Mouse (Mus musculus): Measurements from ENCODE around the gene Rps6kb1. TPM values are rescaled to one million over a fixed set of nuclear protein-coding genes. Genes with fewer than 3 reads are reported as not detected.
A peak's percentile ranks its signal among the peaks of the same experiment; 100 is the strongest.

Gene Rps6kb1
- total RNA-seq, 2 experiments from 2014 or later: 49.8 to 52.9 TPM

GRCm38 (mm10) chr11:86473576-86473975 is 71.0 kb downstream of the Rps6kb1 start:
- no peak for DNase-seq (ENCODE audit: low spot score in 2 of 2)

- DNase-seq (ENCODE audit: low spot score in 2 of 2): no peak
Measured at GRCm38 (mm10) chr11:86472771-86473171, 71.8 kb downstream of the Rps6kb1 start.

- DNase-seq (ENCODE audit: low spot score in 2 of 2): no peak
Measured at GRCm38 (mm10) chr11:86471785-86472184, 72.8 kb downstream of the Rps6kb1 start.

- no peak for DNase-seq (ENCODE audit: low spot score in 2 of 2)
Measured at GRCm38 (mm10) chr11:86468971-86469370, 75.6 kb downstream of the Rps6kb1 start.

- peak in 1 of 2 experiments; percentile 37 for DNase-seq (ENCODE audit: low spot score in 2 of 2)
Measured at GRCm38 (mm10) chr11:86468345-86468744, 76.3 kb downstream of the Rps6kb1 start.

GRCm38 (mm10) chr11:86464275-86464674 is 80.3 kb downstream of the Rps6kb1 start:
- DNase-seq (ENCODE audit: low spot score in 2 of 2): peak; percentile 72 to 76

- no peak for DNase-seq (ENCODE audit: low spot score in 2 of 2)
Measured at GRCm38 (mm10) chr11:86462579-86462978, 82.0 kb downstream of the Rps6kb1 start.

- DNase-seq (ENCODE audit: low spot score in 2 of 2): no peak
Measured at GRCm38 (mm10) chr11:86458866-86459265, 85.7 kb downstream of the Rps6kb1 start.

GRCm38 (mm10) chr11:86457545-86457944 is 87.1 kb downstream of the Rps6kb1 start:
- DNase-seq (ENCODE audit: low spot score in 2 of 2): no peak

- DNase-seq (ENCODE audit: low spot score in 2 of 2): no peak
Measured at GRCm38 (mm10) chr11:86453991-86454390, 90.6 kb downstream of the Rps6kb1 start.

Small RNA genes within 50 kb of the gene (microRNA-seq; reads per million reads assigned to microRNA genes)
- 485 to 1,454 reads per million in 2 experiments for gene Mir21a

Other genes with a start within 250 kb of the Rps6kb1 start
- gene Med13, start 187.2 kb downstream of the Rps6kb1 start, total RNA-seq (2021): 10 to 100 TPM; 55.5 to 60.9 TPM
- 10 to 100 TPM; 19.9 to 21.1 TPM for gene Rnft1, start 60.1 kb downstream of the Rps6kb1 start, total RNA-seq (2021)
- 1 to 10 TPM; 6.4 to 7.2 TPM for gene Tubd1, start 186 bp upstream of the Rps6kb1 start, total RNA-seq (2021)
- 100 to 1,000 TPM; 138 to 155 TPM for gene Vmp1, start 139.0 kb upstream of the Rps6kb1 start, total RNA-seq (2021)
- 10 to 100 TPM; 11.3 to 11.6 TPM for gene Ptrh2, start 139.2 kb upstream of the Rps6kb1 start, total RNA-seq (2021)
- gene Cltc, start 212.8 kb upstream of the Rps6kb1 start, total RNA-seq (2021): 100 to 1,000 TPM; 465 to 466 TPM

All from layer of hippocampus, postnatal 10 days (tissue).